Comparison of ENCODE assay signal across 9 mouse cellular contexts in genomic region chr5:100041272-100041671, GRCm38 (mm10). TPM values are rescaled to one million over a fixed set of nuclear protein-coding genes. Genes with fewer than 3 reads are reported as not detected.
A peak's percentile ranks its signal among the peaks of the same experiment; 100 is the strongest.
DNase-seq lines count a peak whose midpoint lies in the region; ATAC-seq lines count a peak whose summit lies in the region.
"Had no signal": no experiment of that assay in that cellular context is flagged by ENCODE, and none has a peak within 500 bp of the region (broad histone marks: within the 10 kb centered on the region; RNA-seq: fewer than 3 reads in every experiment).

No protein-coding gene starts in this region.

- H3K27me3 ChIP-seq in kidney, embryonic 16.5 days (ENCODE audit: insufficient read depth, low read length): no peaks in the 10 kb centered on the region
- H3K27me3 ChIP-seq in hindbrain, embryonic 15.5 days: no peaks in the 10 kb centered on the region
- H3K27me3 ChIP-seq in midbrain, embryonic 16.5 days (ENCODE audit: control insufficient read depth, insufficient read depth, low read depth, low read length): no peaks in the 10 kb centered on the region

- H3K4me3 ChIP-seq in kidney, embryonic 16.5 days (ENCODE audit: low read length): no peak overlapping the region
- peak overlapping the region; percentile 90 for H3K4me3 ChIP-seq in hindbrain, embryonic 15.5 days
- H3K4me3 ChIP-seq in midbrain, embryonic 16.5 days (ENCODE audit: low read depth, low read length): no peak overlapping the region; the same call in 1 of the 2 replicates

- peaks cover 21% of the 10 kb centered on the region; the same call in 1 of the 2 replicates for H3K4me1 ChIP-seq in kidney, embryonic 16.5 days (ENCODE audit: insufficient read depth, low read length)
- H3K4me1 ChIP-seq in hindbrain, embryonic 15.5 days (replicated peaks): peaks cover 46% of the 10 kb centered on the region
- H3K4me1 ChIP-seq in midbrain, embryonic 16.5 days (ENCODE audit: control insufficient read depth, insufficient read depth, low read length): peaks cover 30% of the 10 kb centered on the region

- intact Hi-C loops in left cerebral cortex, postnatal 10 days (cut with DNase I): no loop called here

- no peak for ATAC-seq in kidney, embryonic 16.5 days (ENCODE audit: low FRiP score, low TSS enrichment)
- no peak for ATAC-seq in hindbrain, embryonic 15.5 days (ENCODE audit: low FRiP score, low read depth)
- ATAC-seq in midbrain, embryonic 16.5 days: no peak

- peak overlapping the region; percentile 31 for H3K4me2 ChIP-seq in kidney, embryonic 16.5 days (replicated peaks; ENCODE audit: low read depth, low read length)
- peak overlapping the region; percentile 84 for H3K4me2 ChIP-seq in hindbrain, embryonic 15.5 days
- peak overlapping the region; percentile 61 for H3K4me2 ChIP-seq in midbrain, embryonic 16.5 days (ENCODE audit: low read length)

- H3K27ac ChIP-seq in kidney, embryonic 16.5 days (ENCODE audit: low read length): no peak overlapping the region
- no peak overlapping the region for H3K27ac ChIP-seq in hindbrain, embryonic 15.5 days (replicated peaks)
- H3K27ac ChIP-seq in midbrain, embryonic 16.5 days (ENCODE audit: low read length): no peak overlapping the region

- 75% methylated on average over 4 of the region's 4 CpGs for WGBS in kidney, embryonic 16.5 days
- 66% methylated on average over 4 of the region's 4 CpGs for WGBS in hindbrain, embryonic 15.5 days
- 69% methylated on average over 4 of the region's 4 CpGs for WGBS in midbrain, embryonic 16.5 days

- H3K9ac ChIP-seq in kidney, embryonic 16.5 days (replicated peaks; ENCODE audit: low read length): no peak overlapping the region
- H3K9ac ChIP-seq in hindbrain, embryonic 15.5 days: no peak overlapping the region
- no peak overlapping the region; the same call in 1 of the 2 replicates for H3K9ac ChIP-seq in midbrain, embryonic 16.5 days (ENCODE audit: low read depth, low read length)

- no peaks in the 10 kb centered on the region for H3K9me3 ChIP-seq in kidney, embryonic 16.5 days (ENCODE audit: low read length)
- H3K9me3 ChIP-seq in hindbrain, embryonic 15.5 days: no peaks in the 10 kb centered on the region
- H3K9me3 ChIP-seq in midbrain, embryonic 16.5 days (replicated peaks; ENCODE audit: control insufficient read depth, low read length, poor library complexity, severe bottlenecking): no peaks in the 10 kb centered on the region

- DNase-seq in kidney, postnatal 25 days: no peak
- DNase-seq in brain, adult 2 months (ENCODE audit: low read depth, low spot score): peak; percentile 55
- DNase-seq in right cerebral cortex, postnatal 25 days: no peak
- DNase-seq in left cerebral cortex, postnatal 10 days (ENCODE audit: extremely low spot score in 1 of 2, low spot score in 2 of 2): no peak
- no peak for DNase-seq in layer of hippocampus, postnatal 25 days (ENCODE audit: extremely low spot score in 1 of 2, low spot score in 1 of 2)
- DNase-seq: kidney, adult 18-20 months had no signal

- peaks cover 14% of the 10 kb centered on the region; the same call in 1 of the 2 replicates for H3K36me3 ChIP-seq in kidney, embryonic 16.5 days (ENCODE audit: insufficient read depth, low read length)
- H3K36me3 ChIP-seq in hindbrain, embryonic 15.5 days: 0 out of 2 replicates have a peak, but pooled peaks cover 4% of the 10 kb centered on the region
- H3K36me3 ChIP-seq in midbrain, embryonic 16.5 days (ENCODE audit: control insufficient read depth, insufficient read depth, low read length): no peaks in the 10 kb centered on the region

RNA-seq across cellular contexts. Expression of gene Enoph1, which starts 1.5 kb away (rescaled TPM):
- 47.7 and 52.1 TPM in 2 replicates for polyA plus RNA-seq in kidney, embryonic 16.5 days (2015; fragmentation: Nextera tagmentation; extraction: Ambion mirVana)
- 50.6 and 55.5 TPM in 2 replicates for polyA plus RNA-seq in hindbrain, embryonic 15.5 days (2015; fragmentation: Nextera tagmentation; extraction: Ambion mirVana)
- 57.4 and 61.3 TPM in 2 replicates for polyA plus RNA-seq in midbrain, embryonic 16.5 days (2015; fragmentation: Nextera tagmentation; extraction: Ambion mirVana)
- 10 to 100 TPM; 56.2 TPM for total RNA-seq in left cerebral cortex, postnatal 10 days (2021)
- 10 to 100 TPM; 50.2 to 54.9 TPM for total RNA-seq in layer of hippocampus, postnatal 25 days (2021)

RNA-seq across cellular contexts. Expression of gene Hnrnpdl, which starts 1.8 kb away (rescaled TPM):
- polyA plus RNA-seq in kidney, embryonic 16.5 days (2015; fragmentation: Nextera tagmentation; extraction: Ambion mirVana): 153 and 162 TPM in 2 replicates
- polyA plus RNA-seq in hindbrain, embryonic 15.5 days (2015; fragmentation: Nextera tagmentation; extraction: Ambion mirVana): 186 and 197 TPM in 2 replicates
- polyA plus RNA-seq in midbrain, embryonic 16.5 days (2015; fragmentation: Nextera tagmentation; extraction: Ambion mirVana): 199 and 210 TPM in 2 replicates
- total RNA-seq in left cerebral cortex, postnatal 10 days (2021): 100 to 1,000 TPM; 198 to 200 TPM
- 100 to 1,000 TPM; 161 to 197 TPM for total RNA-seq in layer of hippocampus, postnatal 25 days (2021)

Comparison
In these comparisons a context has a peak if more than half of its experiments do, and no peak if none do; other contexts are left out.
1. H3K4me2 ChIP-seq: peak in every context shown above with its lines; median percentile 84 in hindbrain, embryonic 15.5 days; 61 in midbrain, embryonic 16.5 days; 31 in kidney, embryonic 16.5 days.